Mouse (Mus musculus): ENCODE measurements around the gene Myrf.
A peak's percentile ranks its signal among the peaks of the same experiment; 100 is the strongest.

Myrf gene

GRCm38 (mm10) chr19:10240654-10241305 is at the start of gene Myrf:
Gene Myrf (minus strand): TSS chr19:10240748.
- DNase-seq = peak; percentile 73 to 83

GRCm38 (mm10) chr19:10289609-10290150 is 49.1 kb upstream of the Myrf start:
- DNase-seq = no peak

GRCm38 (mm10) chr19:10288125-10289040 is 47.8 kb upstream of the Myrf start:
- DNase-seq = peak in 1 of 2 experiments; percentile 24

- DNase-seq = no peak
Observed at GRCm38 (mm10) chr19:10286458-10286872, 45.9 kb upstream of the Myrf start.

- no peak for DNase-seq
Observed at GRCm38 (mm10) chr19:10280771-10281540, 40.4 kb upstream of the Myrf start.

- no peak for DNase-seq
Observed at GRCm38 (mm10) chr19:10279668-10280067, 39.1 kb upstream of the Myrf start.

- DNase-seq = no peak
Observed at GRCm38 (mm10) chr19:10278669-10279324, 38.2 kb upstream of the Myrf start.

GRCm38 (mm10) chr19:10277759-10278158 is 37.2 kb upstream of the Myrf start:
- DNase-seq = no peak

GRCm38 (mm10) chr19:10277331-10277730 is 36.8 kb upstream of the Myrf start:
- peak; percentile 47 to 69 for DNase-seq

GRCm38 (mm10) chr19:10276483-10277144 is 36.1 kb upstream of the Myrf start:
- DNase-seq = no peak

- DNase-seq = no peak
Observed at GRCm38 (mm10) chr19:10274056-10274455, 33.5 kb upstream of the Myrf start.

GRCm38 (mm10) chr19:10272746-10273145 is 32.2 kb upstream of the Myrf start:
- DNase-seq = no peak

- DNase-seq = no peak
Observed at GRCm38 (mm10) chr19:10271592-10271991, 31.0 kb upstream of the Myrf start.

GRCm38 (mm10) chr19:10270356-10270755 is 29.8 kb upstream of the Myrf start:
- DNase-seq = no peak

GRCm38 (mm10) chr19:10268851-10269250 is 28.3 kb upstream of the Myrf start:
- DNase-seq = no peak

GRCm38 (mm10) chr19:10267953-10268352 is 27.4 kb upstream of the Myrf start:
- DNase-seq = no peak

GRCm38 (mm10) chr19:10267057-10267456 is 26.5 kb upstream of the Myrf start:
- DNase-seq = peak in 1 of 2 experiments; percentile 46

- DNase-seq = peak; percentile 72 to 82
Observed at GRCm38 (mm10) chr19:10266196-10266850, 25.8 kb upstream of the Myrf start.

GRCm38 (mm10) chr19:10261369-10261768 is 20.8 kb upstream of the Myrf start:
- DNase-seq = peak in 1 of 2 experiments; percentile 37

GRCm38 (mm10) chr19:10258279-10259011 is 17.9 kb upstream of the Myrf start:
- peak; percentile 88 to 95 for DNase-seq
